Mouse (Mus musculus) stomach, embryonic 16.5 days (tissue): ENCODE results near the gene Klk10. TPM values are rescaled to one million over a fixed set of nuclear protein-coding genes. Genes with fewer than 3 reads are reported as not detected.
A peak's percentile ranks its signal among the peaks of the same experiment; 100 is the strongest.

Experiments
- ATAC-seq: fragments of 200-750 bp; cut with Nextera tagmentation; 2 replicates; pipeline ENCODE4 v1.8.0; 2017; ENCODE audit warnings: moderate number of reproducible peaks, moderate TSS enrichment; ENCODE audit not compliant: insufficient read depth, low FRiP score
- H3K27ac ChIP-seq: fragments of 300-500 bp; sonication (generic); 2 replicates; pipeline ENCODE4 v1.5.1; 2014; ENCODE audit warnings: low read length
- H3K27me3 ChIP-seq: fragments of 300-500 bp; sonication (generic); 2 replicates; pipeline ENCODE4 v1.6.1; 2014; ENCODE audit warnings: low read length, control low read depth, mixed read lengths; ENCODE audit not compliant: control insufficient read depth, insufficient read depth
- H3K36me3 ChIP-seq: fragments of 300-500 bp; sonication (generic); 2 replicates; pipeline ENCODE4 v1.6.1; 2014; ENCODE audit warnings: low read length; ENCODE audit not compliant: control insufficient read depth, insufficient read depth
- H3K4me1 ChIP-seq: fragments of 300-500 bp; sonication (generic); 2 replicates; pipeline ENCODE4 v1.6.1; 2014; ENCODE audit warnings: low read length, control low read depth, mixed read lengths; ENCODE audit not compliant: control insufficient read depth, insufficient read depth
- H3K4me2 ChIP-seq: fragments of 300-500 bp; sonication (generic); 2 replicates; pipeline ENCODE4 v1.6.1; 2014; ENCODE audit warnings: low read depth, low read length, mixed read lengths
- H3K4me3 ChIP-seq: fragments of 300-500 bp; sonication (generic); replicated peaks from 2 replicates; pipeline ENCODE4 v1.5.1; 2014; ENCODE audit warnings: mild to moderate bottlenecking, low read length
- H3K9ac ChIP-seq: fragments of 300-500 bp; sonication (generic); 2 replicates; pipeline ENCODE4 v1.6.1; 2014; ENCODE audit warnings: low read length
- H3K9me3 ChIP-seq: fragments of 300-500 bp; sonication (generic); replicated peaks from 2 replicates; pipeline ENCODE4 v1.6.1; 2016; ENCODE audit warnings: low read length, control low read depth; ENCODE audit not compliant: control insufficient read depth
- WGBS: fragments of 180-500 bp; shearing (Covaris S2); extraction: QIAGEN DNeasy Blood & Tissue Kit; methylation state at CpG from one replicate; pipeline ENCODE4 v1.1.7; 2014; 5-methylcytosine and 5-hydroxymethylcytosine counted together
- polyA plus RNA-seq: library from polyadenylated mRNA; unstranded; fragments of >200 nt; fragmentation: Nextera tagmentation; extraction: Ambion mirVana; gene quantifications from 2 replicates; pipeline ENCODE4 v1.2.1, GENCODE M21; 2015

Klk10 gene
- polyA plus RNA-seq, 1 experiment from 2014 or later: 42.4 TPM

GRCm38 (mm10) chr7:43799876-43800275, 19.0 kb downstream of the Klk10 start:
- no peaks in the 10 kb centered on the region for H3K36me3 ChIP-seq
- no peak overlapping the region for H3K4me3 ChIP-seq
- no peak overlapping the region for H3K9ac ChIP-seq
- H3K4me2 ChIP-seq: no peak overlapping the region
- H3K27ac ChIP-seq: no peak overlapping the region
- 68% methylated on average over 7 of the region's 7 CpGs for WGBS
- no peaks in the 10 kb centered on the region for H3K27me3 ChIP-seq
- peaks cover 3% of the 10 kb centered on the region; the same call in 1 of the 2 replicates for H3K4me1 ChIP-seq
- H3K9me3 ChIP-seq: no peaks in the 10 kb centered on the region
- no peak for ATAC-seq

- no peaks in the 10 kb centered on the region for H3K36me3 ChIP-seq
- no peaks in the 10 kb centered on the region for H3K9me3 ChIP-seq
- no peak within 1 kb of the TSS for H3K9ac ChIP-seq
- ATAC-seq: no peak
- H3K4me2 ChIP-seq: no peak within 1 kb of the TSS
- H3K27me3 ChIP-seq: no peaks in the 10 kb centered on the region
- H3K27ac ChIP-seq: no peak within 1 kb of the TSS
- H3K4me1 ChIP-seq: no peaks in the 10 kb centered on the region
- H3K4me3 ChIP-seq: no peak within 1 kb of the TSS
- 50% methylated on average over 5 of the region's 5 CpGs for WGBS
Observed at GRCm38 (mm10) chr7:43810994-43811393, 30.2 kb downstream of the Klk10 start, which contains the start of gene Klk7. Klk7 (plus strand) TSS chr7:43811294.

DNA sequence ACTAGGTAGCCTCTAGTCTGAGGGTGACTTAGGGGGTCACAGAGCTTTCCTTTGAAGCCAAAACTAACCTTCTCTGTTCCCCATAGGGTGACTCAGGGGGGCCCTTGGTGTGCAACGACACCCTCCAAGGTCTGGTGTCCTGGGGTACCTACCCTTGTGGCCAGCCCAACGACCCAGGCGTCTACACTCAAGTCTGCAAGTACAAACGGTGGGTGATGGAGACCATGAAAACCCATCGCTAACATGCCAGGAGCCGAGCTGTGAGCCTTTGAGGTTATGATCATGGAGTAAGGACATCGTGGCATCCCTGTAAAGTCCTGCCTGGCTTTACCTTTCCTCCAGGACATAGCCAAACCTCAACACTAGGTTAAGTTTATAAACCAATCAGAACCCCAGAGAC, 34.4 kb downstream of the Klk10 start:
- H3K36me3 ChIP-seq: no peaks in the 10 kb centered on the region
- no peaks in the 10 kb centered on the region for H3K4me1 ChIP-seq
- H3K9me3 ChIP-seq: no peaks in the 10 kb centered on the region
- H3K4me3 ChIP-seq: no peak overlapping the region
- H3K27me3 ChIP-seq: no peaks in the 10 kb centered on the region
- 85% methylated on average over 7 of the region's 7 CpGs for WGBS
- no peak overlapping the region for H3K27ac ChIP-seq
- ATAC-seq: no peak
- H3K4me2 ChIP-seq: no peak overlapping the region
- H3K9ac ChIP-seq: no peak overlapping the region

GRCm38 (mm10) chr7:43816746-43817145, 35.9 kb downstream of the Klk10 start:
- no peak overlapping the region for H3K27ac ChIP-seq
- no peak for ATAC-seq

GRCm38 (mm10) chr7:43821581-43821980, 40.7 kb downstream of the Klk10 start:
- Histone ChIP-seq H3K4me2 (no peak overlapping the region), H3K4me1 (no peaks in the 10 kb centered on the region), H3K4me3 (no peak overlapping the region), H3K9ac (no peak overlapping the region), H3K27ac (no peak overlapping the region), H3K36me3 (no peaks in the 10 kb centered on the region), H3K9me3 (no peaks in the 10 kb centered on the region), H3K27me3 (no peaks in the 10 kb centered on the region)
- no peak for ATAC-seq
- WGBS: 83% methylated on average over 7 of the region's 7 CpGs

More at GRCm38 (mm10) chr7:43816746-43817145, 35.9 kb downstream of the Klk10 start:
- Histone ChIP-seq H3K9ac (no peak overlapping the region), H3K27me3 (no peaks in the 10 kb centered on the region), H3K4me2 (no peak overlapping the region), H3K4me3 (no peak overlapping the region), H3K9me3 (no peaks in the 10 kb centered on the region), H3K4me1 (no peaks in the 10 kb centered on the region), H3K36me3 (no peaks in the 10 kb centered on the region)

GRCm38 (mm10) chr7:43824199-43824598, 43.4 kb downstream of the Klk10 start, which contains the start of gene Klk6:
Klk6 (plus strand) TSS chr7:43824499.
- Histone ChIP-seq H3K27ac (no peak within 1 kb of the TSS), H3K4me1 (no peaks in the 10 kb centered on the region), H3K9me3 (no peaks in the 10 kb centered on the region), H3K36me3 (no peaks in the 10 kb centered on the region), H3K9ac (no peak within 1 kb of the TSS), H3K27me3 (no peaks in the 10 kb centered on the region), H3K4me3 (no peak within 1 kb of the TSS), H3K4me2 (no peak within 1 kb of the TSS)
- ATAC-seq: no peak
- 75% methylated on average over 10 of the region's 10 CpGs for WGBS

GRCm38 (mm10) chr7:43826056-43826455, 45.2 kb downstream of the Klk10 start:
- no peaks in the 10 kb centered on the region for H3K9me3 ChIP-seq
- no peak overlapping the region for H3K9ac ChIP-seq
- 82% methylated on average over 5 of the region's 5 CpGs for WGBS
- no peaks in the 10 kb centered on the region for H3K4me1 ChIP-seq
- H3K27ac ChIP-seq: no peak overlapping the region
- no peaks in the 10 kb centered on the region for H3K36me3 ChIP-seq
- H3K4me3 ChIP-seq: no peak overlapping the region
- H3K27me3 ChIP-seq: no peaks in the 10 kb centered on the region
- no peak overlapping the region for H3K4me2 ChIP-seq
- no peak for ATAC-seq

GRCm38 (mm10) chr7:43827706-43828105, 46.9 kb downstream of the Klk10 start:
- ATAC-seq: peak; percentile 73; the same call in 1 of the 2 replicates
- WGBS: 63% methylated on average over 4 of the region's 4 CpGs

DNA sequence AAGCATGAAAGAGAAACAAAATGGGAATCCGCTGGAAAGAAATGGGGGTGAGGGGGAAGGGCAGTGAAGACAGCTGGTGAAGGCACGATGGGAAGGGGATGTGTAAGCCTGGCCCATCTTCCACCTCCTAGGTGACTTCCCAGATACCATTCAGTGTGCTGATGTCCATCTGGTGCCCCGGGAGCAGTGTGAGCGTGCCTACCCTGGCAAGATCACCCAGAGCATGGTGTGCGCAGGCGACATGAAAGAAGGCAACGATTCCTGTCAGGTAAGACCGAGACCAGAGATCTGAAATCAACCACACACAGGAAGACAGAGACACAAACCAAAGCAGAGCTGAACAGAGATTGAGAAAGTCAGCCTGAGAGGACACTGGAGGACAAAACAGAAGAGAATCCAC, 48.2 kb downstream of the Klk10 start:
- Histone ChIP-seq H3K9ac (no peak overlapping the region), H3K27me3 (no peaks in the 10 kb centered on the region), H3K36me3 (no peaks in the 10 kb centered on the region), H3K4me2 (no peak overlapping the region), H3K4me3 (no peak overlapping the region), H3K27ac (no peak overlapping the region), H3K9me3 (no peaks in the 10 kb centered on the region), H3K4me1 (no peaks in the 10 kb centered on the region)
- ATAC-seq: no peak
- WGBS: 89% methylated on average over 8 of the region's 8 CpGs

More at GRCm38 (mm10) chr7:43827706-43828105, 46.9 kb downstream of the Klk10 start:
- H3K4me1 ChIP-seq: no peaks in the 10 kb centered on the region
- no peak overlapping the region for H3K9ac ChIP-seq
- H3K4me2 ChIP-seq: no peak overlapping the region
- no peak overlapping the region for H3K4me3 ChIP-seq
- no peak overlapping the region for H3K27ac ChIP-seq
- H3K9me3 ChIP-seq: no peaks in the 10 kb centered on the region
- no peaks in the 10 kb centered on the region for H3K36me3 ChIP-seq
- H3K27me3 ChIP-seq: no peaks in the 10 kb centered on the region
